Mouse (Mus musculus) right cerebral cortex, postnatal 10 days (tissue): ENCODE measurements around the gene Rab13.

Experiments used
- DNase-seq, 2 experiments: peaks; one replicate each; pipeline ENCODE4 v3.0.0; 2021; ENCODE audit warnings: low spot score in 2 of 2

Rab13 gene

GRCm38 (mm10) chr3:90258521-90258920 is 45.0 kb downstream of the Rab13 start:
- DNase-seq, result no peak

GRCm38 (mm10) chr3:90263121-90263771 is 49.8 kb downstream of the Rab13 start:
- DNase-seq, result no peak

GRCm38 (mm10) chr3:90264687-90265033 is 51.2 kb downstream of the Rab13 start:
- DNase-seq, result no peak

GRCm38 (mm10) chr3:90265034-90265931 is 51.8 kb downstream of the Rab13 start, which contains the start of gene Dennd4b:
TSS of gene Dennd4b (plus strand) at chr3:90265185.
- DNase-seq, result peak; percentile 90

GRCm38 (mm10) chr3:90265932-90266741 is 52.6 kb downstream of the Rab13 start:
- DNase-seq, result no peak

GRCm38 (mm10) chr3:90266901-90267775 is 53.6 kb downstream of the Rab13 start:
- no peak for DNase-seq

- no peak for DNase-seq
These were observed 54.7 kb downstream of the Rab13 start for GRCm38 (mm10) chr3:90268190-90268589.

- no peak for DNase-seq
These were observed 55.5 kb downstream of the Rab13 start for GRCm38 (mm10) chr3:90268971-90269370.

GRCm38 (mm10) chr3:90270784-90271183 is 57.3 kb downstream of the Rab13 start:
- DNase-seq, result no peak

- no peak for DNase-seq
These were observed 58.7 kb downstream of the Rab13 start for GRCm38 (mm10) chr3:90272170-90272569.

- no peak for DNase-seq
These were observed 60.4 kb downstream of the Rab13 start for GRCm38 (mm10) chr3:90273855-90274254.

GRCm38 (mm10) chr3:90275286-90275685 is 61.8 kb downstream of the Rab13 start:
- DNase-seq, result no peak
